Mouse (Mus musculus) ovary, adult 2 months (tissue): ENCODE data around the gene Hipk4. TPM values are rescaled to one million over a fixed set of nuclear protein-coding genes. Genes with fewer than 3 reads are reported as not detected.

Experiments used
- polyA plus RNA-seq: library from polyadenylated mRNA; depleted of rRNA; stranded (reverse); fragments of >200 nt; gene quantifications from 2 replicates; pipeline ENCODE4 v1.2.3, GENCODE M21; 2012; rRNA removed

Hipk4 gene
- 2.8 and 2.9 TPM in 2 replicates for polyA plus RNA-seq

GRCm38 (mm10) chr7:27522967-27523366 is at the start of gene Hipk4:
Hipk4 (plus strand) TSS chr7:27523267.

GRCm38 (mm10) chr7:27486770-27487697 is 36.0 kb upstream of the Hipk4 start, which contains the start of gene Sertad1:
Sertad1 (plus strand) TSS chr7:27486910.

GRCm38 (mm10) chr7:27499036-27499435 is 24.0 kb upstream of the Hipk4 start, which contains the start of gene Prx:
Prx (plus strand) TSS chr7:27499324.

GRCm38 (mm10) chr7:27552931-27553513 is 30.0 kb downstream of the Hipk4 start, which contains the start of the genes Pld3 and 2310022A10Rik:
Pld3 (minus strand) TSS chr7:27553218.
2310022A10Rik (plus strand) TSS chr7:27553233.

Other genes with a start within 250 kb of the Hipk4 start
- gene Ltbp4, start 185.6 kb upstream of the Hipk4 start, polyA plus RNA-seq, result 441 and 545 TPM in 2 replicates
- gene Shkbp1, start 167.2 kb upstream of the Hipk4 start, polyA plus RNA-seq, result 86.6 and 97.9 TPM in 2 replicates
- 0.63 TPM in 1 of 2 replicates, not detected in the other for gene Gm20479, start 165.8 kb upstream of the Hipk4 start, polyA plus RNA-seq
- 0.48 and 0.73 TPM in 2 replicates for gene Sptbn4, start 75.6 kb upstream of the Hipk4 start, polyA plus RNA-seq
- gene Blvrb, start 75.3 kb upstream of the Hipk4 start, polyA plus RNA-seq, result 144 and 146 TPM in 2 replicates
- 12.7 and 14.7 TPM in 2 replicates for gene Sertad3, start 49.5 kb upstream of the Hipk4 start, polyA plus RNA-seq
- 51.6 and 54.1 TPM in 2 replicates for gene Sertad1, start 36.4 kb upstream of the Hipk4 start, polyA plus RNA-seq
- gene Prx, start 23.9 kb upstream of the Hipk4 start, polyA plus RNA-seq, result 3.2 and 3.5 TPM in 2 replicates
- gene Pld3, start 30.0 kb downstream of the Hipk4 start, polyA plus RNA-seq, result 235 and 281 TPM in 2 replicates
- gene 2310022A10Rik, start 30.0 kb downstream of the Hipk4 start, polyA plus RNA-seq, result 40.4 and 41.2 TPM in 2 replicates
- gene Akt2, start 68.3 kb downstream of the Hipk4 start, polyA plus RNA-seq, result 111 and 122 TPM in 2 replicates
- gene Ttc9b, start 130.6 kb downstream of the Hipk4 start, polyA plus RNA-seq, result not detected in 2 replicates
- gene Map3k10, start 151.3 kb downstream of the Hipk4 start, polyA plus RNA-seq, result 54.5 and 69.7 TPM in 2 replicates
- gene Zfp607b, start 166.1 kb downstream of the Hipk4 start, polyA plus RNA-seq, result 0.47 and 0.76 TPM in 2 replicates
- gene Zfp60, start 208.1 kb downstream of the Hipk4 start, polyA plus RNA-seq, result 1.6 and 2.0 TPM in 2 replicates